Mouse (Mus musculus): Measurements from ENCODE around the gene Uhrf1.

- TF ChIP-seq POLR2A (IDR thresholded peaks at IDR 0.05; ENCODE audit: borderline replicate concordance, insufficient read depth, low read length) (no peak), CTCF (IDR thresholded peaks at IDR 0.05; ENCODE audit: borderline replicate concordance, insufficient read depth, low read depth, low read length) (no peak)
These were observed 40.5 kb upstream of the Uhrf1 start for GRCm38 (mm10) chr17:56262645-56263094.

All from cerebellum, adult 2 months (tissue).